Mouse (Mus musculus) liver, embryonic 14.5 days (tissue): ENCODE measurements at regions not wholly inside any gene's neighbourhood (a gene's known extent, or its start where the extent isn't known, plus 50 kb on each side); places are given as distances from the start of the nearest gene placed in this dataset.

ENCODE experiments used
- ATAC-seq: fragments of 200-750 bp; cut with Nextera tagmentation; 2 replicates; pipeline ENCODE4 v1.8.0; 2017; ENCODE audit warnings: moderate number of reproducible peaks, mild to moderate bottlenecking, moderate library complexity; ENCODE audit not compliant: insufficient read depth
- DNase-seq, 3 experiments: peaks; one replicate each; pipeline ENCODE4 v3.0.0-alpha.2; 2012 to 2013; ENCODE audit warnings: low read depth in 3 of 3, low spot score in 3 of 3
- H3K27ac ChIP-seq: fragments of 300-500 bp; sonication (generic); 2 replicates; pipeline ENCODE4 v1.5.1; 2014; ENCODE audit warnings: moderate library complexity, mild to moderate bottlenecking, control low read depth, inconsistent platforms
- H3K27me3 ChIP-seq: fragments of 300-500 bp; sonication (generic); 2 replicates; pipeline ENCODE4 v1.6.1; 2014; ENCODE audit warnings: mild to moderate bottlenecking, low read length, moderate library complexity; ENCODE audit not compliant: control insufficient read depth, insufficient read depth
- H3K36me3 ChIP-seq: fragments of 300-500 bp; sonication (generic); replicated peaks from 2 replicates; pipeline ENCODE4 v1.6.1; 2014; ENCODE audit warnings: low read depth; ENCODE audit not compliant: control insufficient read depth, insufficient read depth
- H3K4me1 ChIP-seq, 2 experiments: fragments of 200-500 bp in 1 of 2; fragments of 300-500 bp in 1 of 2; sonication (generic) in 1 of 2; replicated peaks; 2 replicates each; pipeline ENCODE4 v1.6.1; 2012 to 2014; ENCODE audit warnings: antibody characterized with exemption in 1 of 2, inconsistent platforms in 1 of 2, low read length in 1 of 2; ENCODE audit not compliant: control insufficient read depth in 2 of 2, insufficient read depth in 2 of 2
- H3K4me2 ChIP-seq: fragments of 300-500 bp; sonication (generic); 2 replicates; pipeline ENCODE4 v1.6.1; 2014; ENCODE audit warnings: low read depth, mild to moderate bottlenecking, control low read depth, moderate library complexity
- H3K4me3 ChIP-seq, 2 experiments: fragments of 200-500 bp in 1 of 2; fragments of 300-500 bp in 1 of 2; sonication (generic) in 1 of 2; 2 replicates each; pipeline ENCODE4 v1.5.1; 2012 to 2014; ENCODE audit warnings: low read depth in 2 of 2, low read length in 2 of 2, mild to moderate bottlenecking in 2 of 2, control low read depth in 1 of 2, inconsistent platforms in 1 of 2, moderate library complexity in 1 of 2; ENCODE audit not compliant: insufficient read depth in 1 of 2
- H3K9ac ChIP-seq: fragments of 300-500 bp; sonication (generic); replicated peaks from 2 replicates; pipeline ENCODE4 v1.6.1; 2014; ENCODE audit warnings: mild to moderate bottlenecking, control low read depth, moderate library complexity
- H3K9me3 ChIP-seq: fragments of 300-500 bp; sonication (generic); 2 replicates; pipeline ENCODE4 v1.6.1; 2016; ENCODE audit warnings: low read length, mixed read lengths; ENCODE audit not compliant: control insufficient read depth
- CTCF ChIP-seq: IDR thresholded peaks from 2 replicates; pipeline ENCODE4 v1.5.1; 2016; ENCODE audit warnings: antibody characterized with exemption, low read depth, control low read depth
- EP300 ChIP-seq: IDR thresholded peaks from 2 replicates; pipeline ENCODE4 v1.6.1; 2016; ENCODE audit warnings: antibody characterized with exemption, low read depth
- WGBS: fragments of 180-500 bp; shearing (Covaris S2); extraction: QIAGEN DNeasy Blood & Tissue Kit; methylation state at CpG from one replicate; pipeline ENCODE4 v1.1.7; 2014; ENCODE audit not compliant: insufficient replicate concordance; 5-methylcytosine and 5-hydroxymethylcytosine counted together

- H3K9ac ChIP-seq = no peak overlapping the region
- no peak for DNase-seq
- H3K9me3 ChIP-seq = no peaks in the 10 kb centered on the region
- H3K27ac ChIP-seq = no peak overlapping the region
- H3K4me2 ChIP-seq = no peak overlapping the region
- ATAC-seq = no peak
- TF ChIP-seq EP300 (no peak), CTCF (no peak)
- no peaks in the 10 kb centered on the region for H3K4me1 ChIP-seq
- H3K4me3 ChIP-seq = no peak overlapping the region
- WGBS = 38% methylated on average over 2 of the region's 2 CpGs
- no peaks in the 10 kb centered on the region for H3K36me3 ChIP-seq
- H3K27me3 ChIP-seq = no peaks in the 10 kb centered on the region
Measured at GRCm38 (mm10) chr3:102276283-102276682, 71.8 kb upstream of the Vangl1 start.

- no peaks in the 10 kb centered on the region for H3K36me3 ChIP-seq
- no peaks in the 10 kb centered on the region for H3K27me3 ChIP-seq
- H3K4me2 ChIP-seq = no peak overlapping the region
- H3K9me3 ChIP-seq = no peaks in the 10 kb centered on the region
- WGBS = 58% methylated on average over 7 of the region's 7 CpGs
- no peak overlapping the region for H3K27ac ChIP-seq
- H3K9ac ChIP-seq = no peak overlapping the region
- no peak overlapping the region for H3K4me3 ChIP-seq
- no peak for ATAC-seq
- no peak for TF ChIP-seq CTCF
- H3K4me1 ChIP-seq = peaks cover 0 to 2% of the 10 kb centered on the region in 2 experiments; a peak in 1 of 4 replicates
- no peak for DNase-seq
Measured at GRCm38 (mm10) chr3:102275256-102276022, 70.9 kb upstream of the Vangl1 start.

GRCm38 (mm10) chr3:102270779-102271178, 66.3 kb upstream of the Vangl1 start:
- peak; percentile 67 for ATAC-seq
- no peak overlapping the region for H3K9ac ChIP-seq
- H3K4me2 ChIP-seq = no peak overlapping the region
- peaks cover 0 to 5% of the 10 kb centered on the region in 2 experiments; a peak in 2 of 4 replicates for H3K4me1 ChIP-seq
- peak; percentile 5 to 6 (median 6) for DNase-seq
- H3K27me3 ChIP-seq = no peaks in the 10 kb centered on the region
- TF ChIP-seq EP300 (0 out of 2 replicates have a peak, but pooled peaks have one; percentile 16), CTCF (no peak)
- H3K27ac ChIP-seq = no peak overlapping the region
- 46% methylated on average over 6 of the region's 6 CpGs for WGBS
- H3K4me3 ChIP-seq = no peak overlapping the region
- H3K9me3 ChIP-seq = no peaks in the 10 kb centered on the region
- H3K36me3 ChIP-seq = no peaks in the 10 kb centered on the region

GRCm38 (mm10) chr3:102270257-102270656, 65.8 kb upstream of the Vangl1 start:
- Histone ChIP-seq H3K36me3 (no peaks in the 10 kb centered on the region), H3K4me2 (no peak overlapping the region), H3K4me1 (peaks cover 0 to 5% of the 10 kb centered on the region in 2 experiments; a peak in 2 of 4 replicates), H3K9ac (no peak overlapping the region), H3K27ac (no peak overlapping the region), H3K4me3 (no peak overlapping the region), H3K9me3 (no peaks in the 10 kb centered on the region), H3K27me3 (no peaks in the 10 kb centered on the region)
- 62% methylated on average over 6 of the region's 6 CpGs for WGBS
- no peak for DNase-seq
- TF ChIP-seq EP300 = no peak
- no peak for TF ChIP-seq CTCF
- no peak for ATAC-seq

GRCm38 (mm10) chr3:102266136-102266535, 61.6 kb upstream of the Vangl1 start:
- H3K27ac ChIP-seq = no peak overlapping the region

More at GRCm38 (mm10) chr3:102266136-102266535, 61.6 kb upstream of the Vangl1 start:
- DNase-seq (no peak), ATAC-seq (no peak)
- Histone ChIP-seq H3K4me3 (no peak overlapping the region), H3K4me1 (peaks cover 0 to 5% of the 10 kb centered on the region in 2 experiments; a peak in 2 of 4 replicates), H3K4me2 (no peak overlapping the region), H3K9me3 (no peaks in the 10 kb centered on the region), H3K27me3 (no peaks in the 10 kb centered on the region), H3K9ac (no peak overlapping the region), H3K36me3 (no peaks in the 10 kb centered on the region)
- TF ChIP-seq CTCF (no peak), EP300 (no peak)
- WGBS = 67% methylated on average over 9 of the region's 9 CpGs
